In genomic region chr11:43253034-43253433, GRCm38 (mm10) we compare ENCODE assay signal across 26 mouse cellular contexts.
DNase-seq lines count a peak whose midpoint lies in the region; ATAC-seq lines count a peak whose summit lies in the region.
"Had no signal": no experiment of that assay in that cellular context is flagged by ENCODE, and none has a peak within 500 bp of the region (broad histone marks: within the 10 kb centered on the region; RNA-seq: fewer than 3 reads in every experiment).

No protein-coding gene starts in this region.

- peaks cover 3% of the 10 kb centered on the region; the same call in 1 of the 2 replicates for H3K4me1 ChIP-seq in heart, embryonic 12.5 days (replicated peaks)
- H3K4me1 ChIP-seq in hindbrain, embryonic 16.5 days (ENCODE audit: control insufficient read depth, insufficient read depth, low read depth, low read length) = no peaks in the 10 kb centered on the region
- no peaks in the 10 kb centered on the region for H3K4me1 ChIP-seq in hindbrain, embryonic 10.5 days (replicated peaks)
- H3K4me1 ChIP-seq in limb, embryonic 13.5 days = no peaks in the 10 kb centered on the region
- H3K4me1 ChIP-seq in limb, embryonic 10.5 days = no peaks in the 10 kb centered on the region
- H3K4me1 ChIP-seq: embryonic facial prominence, embryonic 12.5 days; hindbrain, embryonic 13.5 days; liver, embryonic 15.5 days; stomach, embryonic 15.5 days had no signal

- WGBS in heart, embryonic 12.5 days = 43% methylated on average over 6 of the region's 6 CpGs
- 42% methylated on average over 6 of the region's 6 CpGs for WGBS in hindbrain, embryonic 16.5 days
- 55% methylated on average over 6 of the region's 6 CpGs for WGBS in hindbrain, embryonic 10.5 days
- 28% methylated on average over 6 of the region's 6 CpGs for WGBS in limb, embryonic 13.5 days
- 62% methylated on average over 6 of the region's 6 CpGs for WGBS in limb, embryonic 10.5 days

- intact Hi-C loops in heart, postnatal 10 days (cut with DNase I) = no loop called here

- H3K27ac ChIP-seq in heart, embryonic 12.5 days (ENCODE audit: poor library complexity, severe bottlenecking) = 0 out of 2 replicates have a peak overlapping the region, but pooled peaks have one; percentile 3
- no peak overlapping the region for H3K27ac ChIP-seq in hindbrain, embryonic 16.5 days (ENCODE audit: low read depth, low read length)
- H3K27ac ChIP-seq in hindbrain, embryonic 10.5 days = no peak overlapping the region
- H3K27ac ChIP-seq in limb, embryonic 13.5 days = no peak overlapping the region; the same call in 1 of the 2 replicates
- no peak overlapping the region for H3K27ac ChIP-seq in limb, embryonic 10.5 days
- H3K27ac ChIP-seq: embryonic facial prominence, embryonic 12.5 days; hindbrain, embryonic 13.5 days; liver, embryonic 15.5 days; lung, embryonic 15.5 days; stomach, embryonic 15.5 days had no signal

- ATAC-seq in heart, embryonic 12.5 days (ENCODE audit: insufficient number of reproducible peaks, low FRiP score) = no peak
- ATAC-seq in hindbrain, embryonic 16.5 days = 0 out of 2 replicates have a peak, but pooled peaks have one; percentile 45
- ATAC-seq in limb, embryonic 13.5 days (ENCODE audit: low FRiP score, low read depth) = peak; percentile 71
- ATAC-seq: CD4-positive, CD25-positive, alpha-beta regulatory T cell, adult 4 months; forebrain, embryonic 16.5 days; inflammation-experienced regulatory T-cells, adult 6 months; midbrain, embryonic 16.5 days had no signal

- H3K4me3 ChIP-seq in heart, embryonic 12.5 days = no peak overlapping the region
- H3K4me3 ChIP-seq in hindbrain, embryonic 16.5 days (ENCODE audit: low read length) = no peak overlapping the region
- H3K4me3 ChIP-seq in hindbrain, embryonic 10.5 days = no peak overlapping the region
- H3K4me3 ChIP-seq in limb, embryonic 13.5 days = no peak overlapping the region
- no peak overlapping the region for H3K4me3 ChIP-seq in limb, embryonic 10.5 days
- H3K4me3 ChIP-seq: embryonic facial prominence, embryonic 12.5 days; erythroblast, embryonic 14.5 days; hindbrain, embryonic 13.5 days; liver, embryonic 15.5 days; lung, embryonic 15.5 days; stomach, embryonic 15.5 days had no signal

- DNase-seq in heart, postnatal 10 days = no peak
- DNase-seq in hindbrain, embryonic 10.5 days (ENCODE audit: low spot score) = no peak
- no peak for DNase-seq in limb, embryonic 10.5 days (ENCODE audit: low spot score)
- DNase-seq in cerebellum, adult 18-20 months = no peak
- DNase-seq: adrenal gland, postnatal 14 days; cerebellum, adult 11-12 months; cerebellum, postnatal 14 days; heart, postnatal 14 days; kidney, adult 18-20 months; kidney, postnatal 4 days; left cerebral cortex, postnatal 4 days; right cerebral cortex, postnatal 25 days had no signal

- no peak overlapping the region for H3K9ac ChIP-seq in heart, embryonic 12.5 days
- no peak overlapping the region for H3K9ac ChIP-seq in hindbrain, embryonic 16.5 days (ENCODE audit: low read depth, low read length)
- no peak overlapping the region for H3K9ac ChIP-seq in limb, embryonic 13.5 days
- H3K9ac ChIP-seq: embryonic facial prominence, embryonic 12.5 days; hindbrain, embryonic 13.5 days; liver, embryonic 15.5 days; lung, embryonic 15.5 days; stomach, embryonic 15.5 days had no signal

- no peaks in the 10 kb centered on the region for H3K27me3 ChIP-seq in heart, embryonic 12.5 days (replicated peaks)
- no peaks in the 10 kb centered on the region for H3K27me3 ChIP-seq in hindbrain, embryonic 16.5 days (replicated peaks; ENCODE audit: control insufficient read depth, insufficient read depth, low read length)
- H3K27me3 ChIP-seq in hindbrain, embryonic 10.5 days (ENCODE audit: insufficient read depth, poor library complexity, severe bottlenecking) = no peaks in the 10 kb centered on the region
- H3K27me3 ChIP-seq in limb, embryonic 13.5 days = no peaks in the 10 kb centered on the region
- H3K27me3 ChIP-seq in limb, embryonic 10.5 days (ENCODE audit: low read depth, poor library complexity, severe bottlenecking) = no peaks in the 10 kb centered on the region
- H3K27me3 ChIP-seq: embryonic facial prominence, embryonic 12.5 days; hindbrain, embryonic 13.5 days; liver, embryonic 15.5 days; lung, embryonic 15.5 days; stomach, embryonic 15.5 days had no signal

- H3K9me3 ChIP-seq in heart, embryonic 12.5 days (replicated peaks) = no peaks in the 10 kb centered on the region
- H3K9me3 ChIP-seq in hindbrain, embryonic 16.5 days (ENCODE audit: control insufficient read depth, low read length) = no peaks in the 10 kb centered on the region
- H3K9me3 ChIP-seq in hindbrain, embryonic 10.5 days = no peaks in the 10 kb centered on the region
- no peaks in the 10 kb centered on the region for H3K9me3 ChIP-seq in limb, embryonic 13.5 days
- no peaks in the 10 kb centered on the region for H3K9me3 ChIP-seq in limb, embryonic 10.5 days (replicated peaks)
- H3K9me3 ChIP-seq: embryonic facial prominence, embryonic 12.5 days; hindbrain, embryonic 13.5 days; liver, embryonic 15.5 days; lung, embryonic 15.5 days; stomach, embryonic 15.5 days had no signal

- H3K4me2 ChIP-seq in heart, embryonic 12.5 days = no peak overlapping the region
- no peak overlapping the region for H3K4me2 ChIP-seq in hindbrain, embryonic 16.5 days (ENCODE audit: low read length)
- no peak overlapping the region for H3K4me2 ChIP-seq in limb, embryonic 13.5 days (replicated peaks)
- H3K4me2 ChIP-seq: embryonic facial prominence, embryonic 12.5 days; hindbrain, embryonic 13.5 days; liver, embryonic 15.5 days; lung, embryonic 15.5 days; midbrain, embryonic 11.5 days; stomach, embryonic 15.5 days had no signal

- H3K36me3 ChIP-seq in heart, embryonic 12.5 days = no peaks in the 10 kb centered on the region
- no peaks in the 10 kb centered on the region for H3K36me3 ChIP-seq in hindbrain, embryonic 16.5 days (ENCODE audit: control insufficient read depth, insufficient read depth, low read length)
- H3K36me3 ChIP-seq in hindbrain, embryonic 10.5 days = no peaks in the 10 kb centered on the region
- no peaks in the 10 kb centered on the region for H3K36me3 ChIP-seq in limb, embryonic 13.5 days
- no peaks in the 10 kb centered on the region for H3K36me3 ChIP-seq in limb, embryonic 10.5 days
- H3K36me3 ChIP-seq: embryonic facial prominence, embryonic 12.5 days; hindbrain, embryonic 13.5 days; liver, embryonic 15.5 days; lung, embryonic 15.5 days; stomach, embryonic 15.5 days had no signal
